Mouse (Mus musculus): ENCODE measurements at regions not wholly inside any gene's neighbourhood (a gene's known extent, or its start where the extent isn't known, plus 50 kb on each side); places are given as distances from the start of the nearest gene placed in this dataset.

DNA sequence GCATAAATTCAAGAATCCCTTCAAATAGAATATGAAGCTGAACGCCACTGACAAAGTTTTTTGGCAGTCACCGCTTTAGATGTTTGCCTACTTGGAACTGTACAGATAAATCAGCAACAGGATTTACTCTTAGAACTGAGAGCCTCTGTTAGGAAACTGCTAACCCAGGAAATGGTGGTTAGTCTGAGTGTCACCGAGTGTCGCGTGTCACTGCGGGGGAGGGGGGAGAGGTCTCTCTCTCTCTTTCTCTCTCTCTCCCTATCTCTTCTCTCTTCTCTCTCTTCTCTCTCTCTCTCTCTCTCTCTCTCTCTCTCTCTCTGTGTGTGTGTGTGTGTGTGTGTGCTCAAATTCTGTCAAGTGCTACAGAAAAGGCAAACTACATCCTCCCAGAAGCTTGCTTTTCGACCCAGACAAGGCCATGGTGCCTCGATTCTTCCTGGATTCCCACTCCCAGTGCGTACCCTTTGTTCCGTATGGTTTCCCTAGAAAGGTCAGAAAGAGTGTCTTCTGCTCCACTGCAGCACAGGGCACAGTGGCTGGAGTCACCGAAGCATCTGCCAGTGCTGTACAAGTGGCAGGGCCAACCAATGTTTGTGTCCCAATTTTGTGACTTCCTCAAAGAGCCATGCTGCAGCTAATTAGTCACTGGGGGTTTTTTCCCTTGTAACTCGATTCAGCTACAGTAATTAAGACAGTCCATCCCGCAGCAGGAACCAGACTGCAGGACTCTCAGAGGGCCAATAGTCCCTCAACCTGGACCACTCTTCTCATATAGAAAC is 87.0 kb downstream of the Cog6 start:
- no peak for DNase-seq (ENCODE audit: low spot score)

DNA sequence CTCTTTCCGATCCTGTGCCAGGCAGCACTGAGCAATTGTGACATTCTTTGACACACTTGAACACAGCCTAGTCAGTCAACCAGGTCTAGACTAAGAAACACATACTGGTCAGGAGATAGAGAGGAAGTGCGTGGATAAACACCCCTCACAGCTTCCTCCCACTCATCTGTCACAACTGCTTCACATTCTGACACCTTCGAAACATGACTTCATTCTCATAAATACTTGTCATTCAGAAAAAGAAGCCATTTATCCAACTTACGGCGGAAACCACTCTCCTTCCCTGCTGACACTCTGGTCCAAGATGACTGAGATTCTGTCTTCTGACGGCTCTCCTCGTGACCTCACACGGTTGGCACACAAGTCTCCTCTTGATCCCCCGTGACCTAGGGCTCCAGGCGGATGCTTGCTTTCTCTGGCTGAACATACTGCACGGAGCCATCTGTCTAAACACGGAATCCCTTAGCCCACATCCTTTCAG is 89.6 kb downstream of the Cog6 start:
- no peak for DNase-seq (ENCODE audit: low spot score)

DNA sequence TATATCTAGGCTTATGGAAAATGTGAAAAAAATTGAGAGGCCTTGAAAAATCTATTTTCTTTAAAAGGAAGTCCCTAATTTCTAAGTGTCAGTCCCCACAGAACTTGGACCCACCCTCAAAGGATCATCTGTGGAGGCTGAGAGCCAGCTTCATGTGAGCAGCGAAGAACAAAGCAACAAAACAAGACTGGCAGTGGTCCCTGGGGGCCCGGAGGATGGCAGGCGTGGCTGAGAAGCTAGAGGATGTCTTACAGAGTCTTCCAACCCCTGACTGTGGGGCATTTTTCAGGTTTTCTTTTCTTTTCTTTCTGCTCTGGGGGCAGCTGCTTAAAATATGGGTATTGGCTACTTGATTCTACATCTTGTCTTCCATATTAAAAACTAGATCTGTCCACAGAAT is 90.5 kb downstream of the Cog6 start:
- no peak for DNase-seq (ENCODE audit: low spot score)

DNA sequence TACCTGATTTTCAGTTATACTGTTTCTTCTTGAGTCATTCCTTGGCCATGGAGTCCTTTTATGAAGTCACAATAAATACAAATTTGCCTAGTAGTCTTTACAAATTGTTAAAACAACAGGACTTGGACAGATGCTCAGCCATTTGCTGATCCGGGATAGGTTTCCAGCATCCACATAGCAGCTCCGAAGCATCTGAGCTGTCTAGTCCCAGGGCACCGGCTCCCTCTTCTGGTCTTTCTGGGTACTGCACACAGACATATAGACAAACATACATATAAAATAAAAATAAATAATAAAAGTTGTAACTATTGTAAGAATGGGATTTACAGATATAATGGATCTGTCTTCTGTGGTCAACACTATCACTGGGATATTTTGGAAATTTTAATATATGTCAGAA is 91.8 kb downstream of the Cog6 start:
- DNase-seq (ENCODE audit: low spot score), result no peak

DNA sequence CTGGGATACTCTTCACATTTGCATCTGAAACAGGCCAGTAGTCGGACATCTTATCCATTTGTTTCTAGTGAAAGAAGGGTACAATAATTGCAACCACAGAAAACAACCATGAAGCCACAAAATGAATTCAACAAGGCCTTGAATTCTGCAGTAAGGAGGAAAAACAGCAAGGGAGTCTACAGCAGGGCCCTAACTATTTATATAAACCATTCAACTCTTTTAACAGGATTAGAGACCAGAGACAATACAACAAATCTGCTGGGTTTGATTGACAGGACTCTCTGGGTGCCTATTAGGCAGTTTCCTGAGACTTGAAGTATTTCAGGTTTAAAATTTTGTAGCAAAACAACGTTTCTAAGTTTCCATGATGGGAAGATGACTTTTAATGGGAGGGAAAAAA is 92.4 kb downstream of the Cog6 start:
- DNase-seq (ENCODE audit: low spot score), result no peak

DNA sequence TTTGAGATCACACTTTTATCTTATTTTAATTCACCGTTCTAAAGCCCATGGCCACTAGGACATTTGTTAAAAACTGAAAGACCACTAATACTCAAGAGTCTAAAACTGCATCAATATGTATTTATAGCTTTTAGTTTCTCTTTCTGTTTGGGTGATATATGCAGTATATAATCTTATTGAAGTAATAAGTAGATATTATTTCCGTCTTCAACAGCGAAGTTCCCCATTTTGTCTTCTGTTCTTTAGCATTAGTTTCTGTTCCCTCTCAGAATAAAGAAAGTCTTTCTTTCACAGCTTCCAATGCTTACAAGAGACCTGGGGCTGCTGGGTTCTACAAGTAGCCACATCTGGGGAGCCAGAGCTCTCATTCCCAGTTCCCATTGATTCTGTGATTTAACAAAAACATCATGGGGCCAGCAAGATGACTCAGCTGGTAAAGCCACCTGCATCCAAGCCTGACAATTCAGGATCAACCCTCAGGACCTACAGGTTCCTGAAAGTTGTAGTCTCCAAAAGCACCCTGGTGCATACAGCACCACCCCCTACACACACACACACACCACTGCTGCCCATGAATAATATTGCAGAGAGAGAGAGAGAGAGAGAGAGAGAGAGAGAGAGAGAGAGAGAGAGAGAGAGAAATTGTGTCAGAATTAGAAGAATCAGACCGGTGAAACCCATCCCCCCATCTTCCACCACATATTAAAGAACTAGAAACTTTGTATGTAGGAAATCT is 93.0 kb downstream of the Cog6 start:
- DNase-seq (ENCODE audit: low spot score), result no peak

DNA sequence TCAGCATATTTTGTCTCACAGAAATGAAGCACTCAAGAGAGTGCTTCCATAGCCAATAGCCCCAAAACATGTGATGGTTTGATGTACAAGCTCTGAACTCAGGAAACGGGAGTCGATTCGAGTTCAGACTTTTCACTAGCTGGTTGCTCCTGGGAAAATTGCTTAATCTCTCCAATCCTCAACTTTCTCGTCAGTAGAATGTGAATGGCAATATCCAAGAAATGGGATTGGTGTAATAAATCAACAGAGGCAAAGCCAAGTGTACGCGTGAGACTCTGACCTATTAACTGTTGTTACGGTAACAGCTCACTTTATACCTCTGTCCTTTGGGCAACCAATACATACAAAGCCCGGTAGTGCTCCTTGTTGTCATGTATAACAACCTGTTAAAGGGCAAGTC is 94.6 kb downstream of the Cog6 start:
- no peak for DNase-seq (ENCODE audit: low spot score)

DNA sequence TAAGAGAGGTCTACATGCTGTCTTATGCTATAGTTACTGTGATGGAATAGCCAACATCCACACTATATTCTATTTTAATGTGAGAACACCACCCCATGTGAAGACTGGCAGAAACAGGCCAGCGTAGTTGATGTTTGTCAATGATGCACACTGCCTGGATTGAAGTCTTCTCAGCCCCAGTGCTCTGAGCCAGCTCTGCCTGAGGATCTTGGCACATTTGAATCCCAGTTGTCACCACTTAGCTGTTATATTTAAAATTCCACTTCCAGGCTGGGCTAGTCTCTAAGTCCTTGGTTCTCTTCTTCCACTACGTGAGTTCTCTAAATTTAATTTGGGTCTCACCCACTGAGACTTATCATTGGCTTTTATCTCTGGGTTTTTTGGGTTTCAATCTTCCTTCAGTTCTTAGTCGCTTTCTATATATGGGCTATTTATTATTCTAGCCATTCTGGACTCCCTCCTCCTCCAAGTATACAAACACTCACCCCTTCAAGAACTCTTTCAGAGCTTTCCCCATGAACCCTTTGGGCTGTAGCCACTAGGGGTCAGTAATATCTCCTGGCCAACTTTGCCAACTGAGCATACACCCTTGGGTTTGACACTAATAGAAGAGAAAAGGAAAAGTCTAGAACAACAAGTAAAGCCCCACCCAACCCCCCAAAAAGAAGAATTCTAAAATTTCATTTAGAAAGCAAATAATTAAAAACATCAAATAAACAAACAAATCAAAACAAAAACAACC is 110.0 kb downstream of the Cog6 start:
- DNase-seq (ENCODE audit: low spot score), result no peak

DNA sequence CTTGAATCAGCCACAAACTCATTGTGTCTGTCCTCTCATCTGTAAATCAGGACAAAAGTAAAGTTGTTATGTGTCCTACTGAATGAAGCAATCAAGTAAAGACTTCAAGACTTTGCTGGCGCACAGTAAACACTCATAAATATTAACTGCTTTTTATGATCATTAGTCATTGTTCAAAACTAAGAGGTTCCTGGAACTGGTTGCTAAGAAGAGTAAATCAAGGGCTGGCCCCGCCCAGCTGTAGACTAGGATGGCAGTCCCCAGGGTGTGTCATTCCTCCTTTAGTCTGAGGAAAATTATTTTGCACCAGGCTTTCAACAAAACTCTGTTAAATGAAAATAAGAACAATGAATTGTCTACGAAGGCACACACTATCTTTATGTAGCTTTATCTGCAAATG is 113.0 kb downstream of the Cog6 start:
- DNase-seq (ENCODE audit: low spot score), result no peak

DNA sequence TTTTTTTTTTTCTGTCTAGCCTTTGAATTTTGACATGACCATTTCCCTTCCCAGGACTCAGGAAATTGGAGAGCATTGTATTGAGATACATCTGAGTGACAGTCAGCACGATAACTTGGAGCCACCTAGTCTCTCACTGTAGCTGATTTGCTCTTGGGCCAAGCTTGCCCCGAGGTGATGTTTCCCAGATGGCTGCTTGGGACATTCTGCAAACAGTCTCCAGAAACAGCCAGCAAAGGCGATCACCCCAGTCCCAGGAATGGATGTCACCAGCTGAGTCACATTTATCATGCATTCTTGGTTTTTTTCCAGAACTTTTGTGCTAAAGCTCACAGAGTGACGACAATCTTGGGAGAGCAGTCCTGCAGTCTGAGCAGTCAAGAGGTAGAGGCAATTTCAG is 119.4 kb downstream of the Cog6 start:
- DNase-seq (ENCODE audit: low spot score), result no peak

DNA sequence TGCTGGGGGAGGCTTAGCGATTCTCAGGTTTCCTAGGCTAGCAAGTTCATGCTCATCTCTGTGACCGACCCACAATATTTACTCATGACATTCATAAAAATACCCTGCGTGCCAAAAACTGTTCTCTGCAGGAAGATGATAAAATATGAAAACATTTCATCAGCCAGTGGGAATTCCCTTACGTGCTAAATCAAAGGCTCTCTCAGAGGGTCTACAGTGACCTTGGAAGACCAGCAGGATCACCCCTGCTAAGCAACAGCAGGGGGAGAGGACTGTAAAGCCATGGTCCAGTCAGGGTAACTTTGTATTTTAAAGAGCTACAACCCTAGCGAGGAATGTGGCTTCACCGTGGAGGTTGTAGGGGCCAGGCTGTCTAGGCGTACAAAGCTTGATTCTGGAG is 120.6 kb downstream of the Cog6 start:
- DNase-seq (ENCODE audit: low spot score), result no peak

DNA sequence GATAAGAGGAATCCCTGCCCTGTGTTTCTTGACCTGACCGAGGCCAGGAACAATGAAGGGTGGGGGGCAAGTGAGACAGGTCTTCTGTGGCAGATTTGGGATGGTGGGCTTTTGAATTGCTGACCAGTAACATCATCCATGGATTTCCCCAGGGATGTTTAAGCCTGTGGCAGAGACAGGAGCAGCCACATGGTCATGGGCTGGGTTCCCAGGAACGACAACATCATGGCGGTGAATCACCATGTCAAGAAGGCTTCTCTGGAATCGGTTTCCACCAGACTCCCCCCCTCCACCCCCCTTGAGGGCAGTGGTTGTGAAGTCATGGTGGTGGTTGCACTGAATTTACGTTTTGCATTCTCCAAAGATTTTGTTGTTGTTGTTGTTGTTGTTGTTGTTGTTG is 121.3 kb downstream of the Cog6 start:
- DNase-seq (ENCODE audit: low spot score), result no peak

DNA sequence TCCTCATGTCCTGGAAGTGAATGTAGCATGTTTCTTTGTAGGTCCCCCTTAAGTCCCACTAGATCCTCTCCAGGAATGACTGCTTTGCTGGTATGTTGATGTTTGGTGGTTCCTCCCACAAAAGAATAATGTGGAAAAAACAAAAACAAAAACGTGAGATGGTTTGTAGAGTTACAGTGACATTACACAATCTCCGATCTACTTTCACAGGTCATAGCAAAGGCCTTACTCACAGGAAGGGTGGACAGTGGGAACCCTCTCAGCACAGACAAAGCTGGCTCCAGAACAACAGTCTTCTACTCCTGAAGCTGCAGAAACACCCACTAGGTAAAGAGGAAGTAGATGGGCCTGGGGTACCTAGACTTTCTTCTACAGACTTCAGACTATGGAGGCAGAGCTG is 122.2 kb downstream of the Cog6 start:
- DNase-seq (ENCODE audit: low spot score), result no peak

DNA sequence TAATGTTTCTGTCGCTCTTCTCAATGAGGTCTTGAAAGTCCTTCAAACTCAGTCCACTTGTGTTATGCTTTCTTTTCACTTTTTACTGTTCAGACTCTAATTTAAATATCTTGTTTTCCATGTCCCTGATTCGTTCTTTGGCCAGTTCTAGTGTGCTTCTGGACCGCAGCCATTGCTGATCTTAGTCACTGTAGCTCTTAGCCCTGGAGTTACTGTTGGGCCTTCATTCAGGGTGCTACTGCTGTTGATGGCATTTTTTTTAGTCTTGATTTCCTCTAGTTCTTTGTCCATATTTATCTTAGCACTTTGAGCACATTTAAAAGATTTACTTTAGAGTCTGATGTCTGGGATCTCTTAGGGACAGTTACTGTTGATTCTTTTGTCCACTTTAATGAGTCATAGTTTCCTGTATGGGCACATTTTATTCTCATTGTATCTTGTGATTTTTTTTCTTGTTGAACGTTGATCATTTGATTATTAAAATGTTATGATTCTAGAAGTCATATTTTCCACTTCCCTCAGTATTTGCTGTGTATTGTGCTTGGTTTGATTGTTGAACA is 127.8 kb downstream of the Cog6 start:
- DNase-seq (ENCODE audit: low spot score), result no peak

DNA sequence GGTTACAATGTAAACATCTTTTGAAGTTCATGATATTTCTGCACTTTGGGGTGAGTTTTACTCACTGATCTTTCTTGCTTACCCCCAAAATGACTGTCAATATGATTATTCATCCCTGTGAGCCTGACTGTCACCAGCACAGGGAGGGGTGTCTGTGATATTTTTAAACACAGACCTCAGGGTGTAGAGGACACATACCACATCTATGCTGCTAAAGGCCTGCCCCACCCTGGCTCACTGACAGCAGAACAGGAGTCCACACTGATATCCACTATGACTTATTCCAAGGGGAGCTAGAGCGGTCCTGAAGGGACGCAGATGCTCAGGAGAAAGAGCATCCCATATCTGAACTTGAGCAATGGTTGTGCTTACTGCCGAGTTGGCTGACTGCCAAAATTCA is 135.1 kb downstream of the Cog6 start:
- DNase-seq (ENCODE audit: low spot score), result no peak

DNA sequence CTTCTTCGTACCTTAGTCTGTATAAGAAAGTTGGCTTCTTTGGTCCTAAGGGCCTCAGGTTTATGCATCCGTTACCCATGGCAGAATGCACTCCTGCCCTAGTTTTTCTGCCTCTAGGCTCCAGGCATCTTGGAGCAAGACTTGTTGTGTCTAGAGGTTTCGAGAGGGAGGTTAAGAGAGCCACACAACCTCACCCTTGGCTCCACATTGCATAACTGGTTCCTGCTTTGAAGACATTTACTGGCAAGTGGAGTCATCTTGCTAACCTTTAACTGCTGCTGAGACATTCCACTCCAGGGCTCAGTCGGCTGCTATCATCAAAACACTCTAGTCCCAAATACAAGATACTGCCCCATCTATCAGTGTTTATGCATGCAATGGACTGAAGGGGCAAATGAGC is 135.9 kb downstream of the Cog6 start:
- DNase-seq (ENCODE audit: low spot score), result no peak

DNA sequence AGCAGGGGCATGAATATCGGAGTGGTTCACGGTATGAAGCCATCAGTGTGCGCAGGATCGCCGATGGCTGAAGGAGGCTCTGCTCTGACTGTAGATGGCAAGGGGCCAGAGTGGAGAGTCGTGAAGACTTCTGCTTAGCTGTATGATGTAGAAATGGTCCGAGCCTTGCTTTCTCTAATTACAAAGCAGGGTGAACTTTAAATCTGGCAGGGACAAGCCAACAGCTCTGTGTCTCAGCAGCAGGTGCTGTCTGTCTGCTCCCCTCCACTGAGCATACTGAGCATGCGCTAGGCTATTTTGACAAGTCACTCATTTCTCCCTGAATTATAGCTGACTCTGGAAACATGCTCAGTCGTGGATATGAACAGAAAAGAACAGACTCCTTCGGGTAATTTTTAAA is 137.3 kb downstream of the Cog6 start:
- no peak for DNase-seq (ENCODE audit: low spot score)

DNA sequence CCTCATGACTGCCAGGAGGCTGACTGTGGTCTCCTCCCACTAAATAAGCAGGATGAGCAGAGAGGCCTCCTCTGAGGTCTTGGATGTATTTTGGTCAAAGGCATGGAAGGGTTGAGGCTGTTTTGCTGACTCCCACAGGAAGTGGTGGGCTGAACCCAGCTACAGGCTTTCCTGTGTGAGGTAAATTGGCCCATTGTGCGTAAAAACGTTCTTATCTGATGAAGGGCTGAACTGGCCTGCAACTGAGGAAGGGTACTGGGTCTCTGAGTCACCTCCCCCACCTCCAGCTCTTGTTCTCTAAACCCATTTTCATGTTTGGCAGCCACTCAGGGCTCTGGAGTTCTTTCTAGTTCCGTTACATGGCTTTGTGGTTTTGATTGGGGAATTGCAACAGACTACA is 138.7 kb downstream of the Cog6 start:
- DNase-seq (ENCODE audit: low spot score), result no peak

DNA sequence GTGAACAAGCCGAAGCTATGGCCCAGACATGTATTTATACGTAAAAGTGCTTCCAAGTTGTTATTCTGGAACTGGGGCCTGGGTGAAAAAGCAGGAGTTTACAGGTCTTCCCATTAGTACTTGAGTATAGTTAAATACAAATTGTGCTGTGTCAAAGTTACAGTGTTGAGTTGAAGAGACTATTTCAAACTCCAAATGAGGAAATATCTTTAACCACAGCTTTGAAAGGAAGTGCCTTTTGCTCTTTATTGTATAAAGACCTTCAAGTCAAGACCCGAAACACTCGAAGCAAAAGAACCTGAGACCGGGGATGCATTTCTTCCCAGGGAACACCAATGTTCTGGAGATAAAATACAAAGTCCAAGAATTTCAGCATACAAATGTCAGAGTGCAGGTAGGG is 144.8 kb downstream of the Cog6 start:
- no peak for DNase-seq (ENCODE audit: low spot score)

DNA sequence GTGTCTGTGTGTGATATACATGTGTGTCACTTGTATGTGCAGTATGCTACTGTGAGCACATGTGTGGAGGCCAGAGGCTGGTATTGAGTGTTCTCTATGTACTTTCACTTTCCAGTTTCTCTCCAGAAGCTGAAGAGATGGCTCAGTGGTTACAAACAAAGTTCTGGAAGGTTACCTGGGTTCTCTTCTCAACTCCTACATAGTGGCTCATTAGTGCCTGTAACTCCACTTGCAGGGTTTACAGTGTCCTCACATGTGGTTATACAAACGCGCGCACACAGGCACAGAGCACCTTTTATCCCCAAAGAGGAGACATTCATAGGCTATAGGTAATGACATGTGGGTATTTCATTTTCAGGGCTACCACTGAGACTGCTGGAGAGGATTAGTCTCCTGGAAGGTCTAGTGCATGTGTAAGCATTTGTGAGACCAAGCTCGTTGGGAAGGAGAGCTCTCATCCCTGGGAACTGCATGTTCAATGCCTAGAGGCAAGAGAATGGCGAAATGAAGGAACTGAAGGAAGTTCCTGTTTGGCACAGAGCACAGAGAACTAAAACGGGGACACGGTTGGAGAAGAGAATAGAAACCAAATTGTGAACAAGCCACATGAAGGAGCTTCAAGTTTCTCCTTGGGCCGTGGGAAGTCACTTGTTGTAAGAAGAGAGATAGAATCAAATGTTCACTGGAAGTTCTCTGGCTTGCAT is 153.7 kb downstream of the Cog6 start:
- no peak for DNase-seq (ENCODE audit: low spot score)

DNA sequence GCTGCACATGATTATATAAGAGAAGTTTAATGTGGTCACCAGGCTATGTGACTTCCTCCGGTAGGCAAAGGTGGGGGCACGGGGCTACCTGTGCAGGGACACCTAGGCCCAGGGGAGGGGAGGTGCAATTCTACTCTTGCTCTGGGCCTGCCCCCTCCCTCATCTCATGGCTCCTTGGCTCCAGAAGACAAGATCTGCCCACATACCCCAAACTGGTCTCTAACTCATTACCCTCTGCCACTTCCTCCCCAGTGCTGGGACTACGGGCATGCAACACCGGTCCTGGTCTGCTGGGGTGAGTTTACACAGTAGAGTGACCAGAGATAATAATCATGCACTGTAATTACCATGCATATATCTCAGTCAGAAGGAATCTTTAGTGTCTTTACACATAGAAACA is 155.0 kb downstream of the Cog6 start:
- no peak for DNase-seq (ENCODE audit: low spot score)

DNA sequence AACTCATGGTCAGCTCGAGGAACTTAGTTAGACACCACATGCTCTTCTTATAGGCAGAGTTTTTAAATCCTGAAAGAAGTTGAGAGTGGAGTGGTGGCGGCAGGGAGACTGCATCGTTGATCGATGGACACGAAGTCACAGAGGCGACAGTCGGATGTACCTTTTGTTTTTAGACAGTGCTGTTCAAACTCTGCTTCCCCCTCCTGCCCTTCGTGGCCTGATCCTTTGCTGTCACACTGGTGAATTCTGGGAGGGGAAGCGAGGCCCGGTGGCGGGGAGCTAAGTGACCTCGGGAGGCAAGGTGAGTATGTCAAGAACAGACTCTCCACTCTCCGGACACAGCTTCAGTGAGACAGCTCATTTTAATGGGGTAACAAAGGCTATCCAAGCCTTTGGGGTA is 155.5 kb downstream of the Cog6 start:
- DNase-seq (ENCODE audit: low spot score), result no peak

Data from layer of hippocampus, adult 11-12 months (tissue).